Mouse (Mus musculus): ENCODE measurements around the gene Gm20896. TPM values are rescaled to one million over a fixed set of nuclear protein-coding genes. Genes with fewer than 3 reads are reported as not detected.
"Not testable (repeated sequence)": the region's sequence is repeated elsewhere in the genome, so short reads cannot be mapped to it uniquely, and the experiment has no call there.

The Gm20896 gene
- not detected in 2 replicates for total RNA-seq (2014; fragmentation: Nextera tagmentation)
- total RNA-seq (2017), result not detected in 2 replicates
- polyA plus RNA-seq (2012), result not detected in 2 replicates

DNA sequence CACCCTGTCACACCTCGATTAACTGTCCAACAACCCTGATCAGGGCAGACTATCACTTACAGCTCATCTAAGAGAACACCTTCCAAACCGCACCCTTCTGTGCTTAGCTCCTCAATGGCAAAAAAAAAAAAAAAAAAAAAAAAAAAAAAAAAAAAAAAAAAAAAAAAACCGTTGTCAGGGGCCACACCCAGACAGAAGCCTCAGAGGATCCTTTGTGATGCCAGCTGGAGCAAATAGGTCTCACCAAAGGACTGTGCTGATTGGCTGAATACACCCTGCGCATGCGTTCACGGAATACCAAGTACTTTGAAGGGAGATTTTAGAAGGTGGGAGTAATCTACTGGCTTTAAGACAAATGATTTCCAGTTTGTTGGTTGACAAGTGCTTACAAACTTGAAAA is at the start of gene Gm20896:
Gene Gm20896, minus strand, starts transcription at position 101 of the 400 bp plus-strand sequence.
- not testable (repeated sequence) for ATAC-seq (ENCODE audit: extremely low read depth, insufficient number of reproducible peaks, low FRiP score, poor library complexity, severe bottlenecking); H3K4me3 ChIP-seq (ENCODE audit: low read depth, low read length); DNase-seq (ENCODE audit: low spot score); H3K36me3 ChIP-seq (replicated peaks); H3K27me3 ChIP-seq (ENCODE audit: insufficient read depth, low read length); H3K9me3 ChIP-seq (replicated peaks); H3K4me1 ChIP-seq (ENCODE audit: insufficient read depth, low read depth, low read length)
